Mouse (Mus musculus) T-helper 17 cell (primary cell): ENCODE data around the gene Ccdc183.

Source experiments
- in situ Hi-C, 2 experiments: fragments of 300-600 bp; cut with MboI, MseI; formaldehyde crosslinking; loops; 1 replicate in 1 of 2; 2 replicates in 1 of 2; pipeline ENCODE4 v1.15.1; 2025; ENCODE audit warnings: high pct_unique_total_duplicates in 2 of 2

Ccdc183 gene

GRCm38 (mm10) chr2:25577951-25578795 is 39.3 kb downstream of the Ccdc183 start:
- in situ Hi-C loops, result loop anchor here in 1 of 2 experiments (5.0 kb wide), 1 partner anchor 76 kb away; the partner anchor contains the start of genes C8g and Fbxw5

GRCm38 (mm10) chr2:25576965-25577891 is 40.2 kb downstream of the Ccdc183 start:
- in situ Hi-C loops, result loop anchor here in 1 of 2 experiments (5.0 kb wide), 1 partner anchor 75 kb away; the partner anchor contains the start of genes C8g and Fbxw5

GRCm38 (mm10) chr2:25576028-25576850 is 41.2 kb downstream of the Ccdc183 start:
- in situ Hi-C loops, result loop anchor here in 1 of 2 experiments (5.0 kb wide), 1 partner anchor 74 kb away; the partner anchor contains the start of genes C8g and Fbxw5

- in situ Hi-C loops, result loop anchor here in 1 of 2 experiments (5.0 kb wide), 1 partner anchor 73 kb away; the partner anchor contains the start of genes C8g and Fbxw5
Observed at GRCm38 (mm10) chr2:25575432-25576027, 41.9 kb downstream of the Ccdc183 start.

- in situ Hi-C loops, result loop anchor here in 1 of 2 experiments (5.0 kb wide), 1 partner anchor 73 kb away; the partner anchor contains the start of genes C8g and Fbxw5
Observed at GRCm38 (mm10) chr2:25574579-25575431, 42.7 kb downstream of the Ccdc183 start, which contains the start of the genes Mamdc4 and Phpt1. Mamdc4 (minus strand) TSS chr2:25574845. Phpt1 (minus strand) TSS chr2:25575224.

GRCm38 (mm10) chr2:25574136-25574535 is 43.3 kb downstream of the Ccdc183 start:
- in situ Hi-C loops, result no loop called here

- in situ Hi-C loops, result no loop called here
Observed at GRCm38 (mm10) chr2:25573068-25573467, 44.4 kb downstream of the Ccdc183 start.

GRCm38 (mm10) chr2:25571221-25571620 is 46.3 kb downstream of the Ccdc183 start:
- in situ Hi-C loops, result no loop called here

- in situ Hi-C loops, result no loop called here
Observed at GRCm38 (mm10) chr2:25569323-25569722, 48.2 kb downstream of the Ccdc183 start.

GRCm38 (mm10) chr2:25568473-25569019 is 48.9 kb downstream of the Ccdc183 start:
- in situ Hi-C loops, result no loop called here

GRCm38 (mm10) chr2:25566558-25566957 is 50.9 kb downstream of the Ccdc183 start:
- in situ Hi-C loops, result no loop called here

- in situ Hi-C loops, result no loop called here
Observed at GRCm38 (mm10) chr2:25565741-25566140, 51.7 kb downstream of the Ccdc183 start.

GRCm38 (mm10) chr2:25561946-25562345 is 55.5 kb downstream of the Ccdc183 start:
- in situ Hi-C loops, result no loop called here

- in situ Hi-C loops, result no loop called here
Observed at GRCm38 (mm10) chr2:25560551-25560950, 56.9 kb downstream of the Ccdc183 start.

GRCm38 (mm10) chr2:25558774-25559173 is 58.7 kb downstream of the Ccdc183 start:
- in situ Hi-C loops, result no loop called here
